Mouse (Mus musculus): ENCODE measurements at regions not wholly inside any gene's neighbourhood (a gene's known extent, or its start where the extent isn't known, plus 50 kb on each side); places are given as distances from the start of the nearest gene placed in this dataset.

- DNase-seq: peak; percentile 14
These were observed 437.7 kb upstream of the Tle4 start for GRCm38 (mm10) chr19:15035554-15035953.

GRCm38 (mm10) chr19:15033921-15034320, 436.1 kb upstream of the Tle4 start:
- no peak for DNase-seq

GRCm38 (mm10) chr19:15033396-15033795, 435.5 kb upstream of the Tle4 start:
- no peak for DNase-seq

- no peak for DNase-seq
These were observed 434.6 kb upstream of the Tle4 start for GRCm38 (mm10) chr19:15032297-15032947.

GRCm38 (mm10) chr19:15031483-15031882, 433.6 kb upstream of the Tle4 start:
- no peak for DNase-seq

- no peak for DNase-seq
These were observed 405.7 kb upstream of the Tle4 start for GRCm38 (mm10) chr19:15003596-15003995.

- DNase-seq: no peak
These were observed 395.5 kb upstream of the Tle4 start for GRCm38 (mm10) chr19:14993344-14993743.

- no peak for DNase-seq
These were observed 372.3 kb upstream of the Tle4 start for GRCm38 (mm10) chr19:14970161-14970560.

GRCm38 (mm10) chr19:14968283-14968682, 370.4 kb upstream of the Tle4 start:
- DNase-seq: no peak

GRCm38 (mm10) chr19:14957727-14958126, 359.9 kb upstream of the Tle4 start:
- no peak for DNase-seq

- DNase-seq: no peak
These were observed 359.3 kb upstream of the Tle4 start for GRCm38 (mm10) chr19:14957154-14957553.

GRCm38 (mm10) chr19:14956392-14956791, 358.5 kb upstream of the Tle4 start:
- no peak for DNase-seq

GRCm38 (mm10) chr19:14955969-14956368, 358.1 kb upstream of the Tle4 start:
- DNase-seq: no peak

GRCm38 (mm10) chr19:14940207-14940952, 342.5 kb upstream of the Tle4 start:
- no peak for DNase-seq

GRCm38 (mm10) chr19:14922238-14922637, 324.4 kb upstream of the Tle4 start:
- DNase-seq: no peak

GRCm38 (mm10) chr19:14911056-14911850, 313.4 kb upstream of the Tle4 start:
- DNase-seq: no peak

GRCm38 (mm10) chr19:14894875-14895274, 297.0 kb upstream of the Tle4 start:
- DNase-seq: no peak

- DNase-seq: no peak
These were observed 294.5 kb upstream of the Tle4 start for GRCm38 (mm10) chr19:14892390-14892758.

- DNase-seq: no peak
These were observed 294.0 kb upstream of the Tle4 start for GRCm38 (mm10) chr19:14891689-14892389.

GRCm38 (mm10) chr19:14891090-14891428, 293.2 kb upstream of the Tle4 start:
- no peak for DNase-seq

GRCm38 (mm10) chr19:14890241-14891089, 292.6 kb upstream of the Tle4 start:
- DNase-seq: peak; percentile 81

GRCm38 (mm10) chr19:14889794-14890193, 291.9 kb upstream of the Tle4 start:
- DNase-seq: no peak
